Mouse (Mus musculus) limb, embryonic 11.5 days (tissue): Measurements from ENCODE around the gene Dcpp2. TPM values are rescaled to one million over a fixed set of nuclear protein-coding genes. Genes with fewer than 3 reads are reported as not detected.
"Not testable (repeated sequence)": the region's sequence is repeated elsewhere in the genome, so short reads cannot be mapped to it uniquely, and the experiment has no call there.

Experiments used
- ATAC-seq: fragments of 200-750 bp; cut with Nextera tagmentation; 2 replicates; pipeline ENCODE4 v1.8.0; 2017; ENCODE audit warnings: low read depth; ENCODE audit not compliant: insufficient number of reproducible peaks, low FRiP score, low TSS enrichment
- DNase-seq: peaks from one replicate; pipeline ENCODE4 v3.0.0-alpha.2; 2015; ENCODE audit warnings: low spot score
- H3K27ac ChIP-seq: fragments of 300-500 bp; sonication (generic); replicated peaks from 2 replicates; pipeline ENCODE4 v1.5.1; 2014; ENCODE audit warnings: low read depth, mild to moderate bottlenecking, low read length
- H3K27me3 ChIP-seq: fragments of 300-500 bp; sonication (generic); 2 replicates; pipeline ENCODE4 v1.6.1; 2014; ENCODE audit warnings: mild to moderate bottlenecking, low read length, mixed read lengths; ENCODE audit not compliant: control insufficient read depth, insufficient read depth
- H3K36me3 ChIP-seq: fragments of 300-500 bp; sonication (generic); 2 replicates; pipeline ENCODE4 v1.6.1; 2014; ENCODE audit warnings: mild to moderate bottlenecking, low read length, moderate library complexity, mixed read lengths; ENCODE audit not compliant: control insufficient read depth, insufficient read depth
- H3K4me1 ChIP-seq: fragments of 300-500 bp; sonication (generic); 2 replicates; pipeline ENCODE4 v1.6.1; 2014; ENCODE audit warnings: low read length, mixed read lengths; ENCODE audit not compliant: control insufficient read depth, insufficient read depth
- H3K4me2 ChIP-seq: fragments of 300-500 bp; sonication (generic); 2 replicates; pipeline ENCODE4 v1.6.1; 2014; ENCODE audit warnings: low read depth, mild to moderate bottlenecking, moderate library complexity; ENCODE audit not compliant: severe bottlenecking
- H3K4me3 ChIP-seq: fragments of 300-500 bp; sonication (generic); 2 replicates; pipeline ENCODE4 v1.5.1; 2014; ENCODE audit warnings: low read depth, low read length
- H3K9ac ChIP-seq: fragments of 300-500 bp; sonication (generic); 2 replicates; pipeline ENCODE4 v1.6.1; 2014; ENCODE audit warnings: mild to moderate bottlenecking, low read length
- H3K9me3 ChIP-seq: fragments of 300-500 bp; sonication (generic); 2 replicates; pipeline ENCODE4 v1.6.1; 2016; ENCODE audit warnings: low read length; ENCODE audit not compliant: control insufficient read depth
- WGBS: fragments of 180-500 bp; shearing (Covaris S2); extraction: QIAGEN DNeasy Blood & Tissue Kit; methylation state at CpG from one replicate; pipeline ENCODE4 v1.1.7; 2014; 5-methylcytosine and 5-hydroxymethylcytosine counted together
- polyA plus RNA-seq: library from polyadenylated mRNA; unstranded; fragments of >200 nt; fragmentation: Nextera tagmentation; extraction: Ambion mirVana; gene quantifications from 2 replicates; pipeline ENCODE4 v1.2.1, GENCODE M21; 2014

The Dcpp2 gene
- polyA plus RNA-seq, 1 experiment from 2014 or later = not detected

DNA sequence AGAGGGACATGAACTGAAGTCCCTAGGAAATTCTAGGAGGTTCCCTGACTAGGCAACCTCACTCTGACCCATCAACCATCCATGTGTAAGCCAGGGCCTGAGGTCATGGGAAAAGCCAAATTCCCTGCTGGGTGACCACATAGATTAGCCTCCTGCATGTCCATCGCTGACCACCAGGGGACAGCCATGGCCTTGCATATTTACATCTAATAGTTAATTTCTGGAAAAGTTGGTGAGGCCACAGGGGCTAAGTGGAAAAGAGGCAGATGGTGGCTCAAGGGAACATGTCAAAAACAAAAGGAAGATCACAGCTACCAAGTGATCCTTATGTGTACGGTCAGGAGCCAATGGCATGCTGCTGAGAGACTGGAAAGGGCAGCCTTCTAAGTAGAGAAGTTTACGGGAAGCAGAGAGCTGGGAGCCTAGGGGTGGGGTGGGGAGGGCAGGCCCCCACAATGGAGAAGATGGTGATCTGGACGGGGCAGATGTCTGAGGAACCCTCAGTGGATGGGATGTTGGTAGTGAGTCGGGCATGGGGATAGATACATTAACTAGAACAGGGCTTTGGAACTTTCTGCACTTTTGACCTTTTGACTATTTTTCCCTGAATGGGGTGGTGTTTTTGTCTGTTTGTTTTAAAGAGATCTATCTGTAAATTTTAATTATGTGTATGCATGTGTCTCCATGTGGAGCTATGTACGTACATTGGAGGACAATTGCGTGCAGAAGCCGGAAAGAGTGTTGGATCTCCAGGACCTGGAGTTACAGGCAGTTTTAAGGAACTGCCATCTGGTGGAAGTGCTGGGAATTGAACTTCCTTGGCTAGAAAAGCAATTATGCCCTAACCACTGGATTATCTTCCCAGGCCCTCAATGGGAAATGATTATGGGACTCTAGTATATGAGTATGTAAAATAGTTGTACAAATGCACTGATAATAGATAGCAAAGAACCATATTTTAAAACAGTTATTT lies 6.5 kb upstream of the Dcpp2 start:
- Histone ChIP-seq H3K9me3 (no peaks in the 10 kb centered on the region), H3K27ac (no peak overlapping the region), H3K4me2 (no peak overlapping the region), H3K27me3 (no peaks in the 10 kb centered on the region), H3K4me3 (no peak overlapping the region), H3K36me3 (no peaks in the 10 kb centered on the region), H3K9ac (no peak overlapping the region), H3K4me1 (no peaks in the 10 kb centered on the region)
- 51% methylated on average over 8 of the region's 8 CpGs for WGBS
- peak; percentile 66 for DNase-seq
- ATAC-seq = no peak

DNA sequence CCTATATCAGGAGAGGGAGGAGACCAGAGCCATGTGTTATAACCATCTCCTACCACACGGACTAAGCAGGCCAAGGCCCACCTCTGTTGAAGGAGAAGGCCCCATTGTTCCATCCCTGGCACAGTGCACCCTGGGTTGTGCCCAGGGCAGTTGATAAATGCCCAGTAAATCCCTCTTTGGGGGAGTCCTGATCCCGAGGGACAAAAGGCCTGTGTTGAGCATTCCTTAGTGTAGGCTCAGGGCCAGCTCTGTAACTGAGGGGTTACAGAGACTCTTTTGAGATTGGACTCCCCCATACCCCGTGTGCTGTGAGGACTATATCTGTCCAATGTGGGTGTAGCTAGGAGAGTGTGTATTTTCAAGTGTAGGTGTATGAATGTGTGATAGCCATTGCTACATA lies 3.9 kb upstream of the Dcpp2 start:
- Histone ChIP-seq H3K4me1 (no peaks in the 10 kb centered on the region), H3K4me2 (no peak overlapping the region), H3K36me3 (no peaks in the 10 kb centered on the region), H3K27me3 (no peaks in the 10 kb centered on the region), H3K9me3 (no peaks in the 10 kb centered on the region), H3K27ac (no peak overlapping the region), H3K9ac (no peak overlapping the region), H3K4me3 (no peak overlapping the region)
- no peak for DNase-seq
- no peak for ATAC-seq
- WGBS = 72% methylated on average over 3 of the region's 3 CpGs

DNA sequence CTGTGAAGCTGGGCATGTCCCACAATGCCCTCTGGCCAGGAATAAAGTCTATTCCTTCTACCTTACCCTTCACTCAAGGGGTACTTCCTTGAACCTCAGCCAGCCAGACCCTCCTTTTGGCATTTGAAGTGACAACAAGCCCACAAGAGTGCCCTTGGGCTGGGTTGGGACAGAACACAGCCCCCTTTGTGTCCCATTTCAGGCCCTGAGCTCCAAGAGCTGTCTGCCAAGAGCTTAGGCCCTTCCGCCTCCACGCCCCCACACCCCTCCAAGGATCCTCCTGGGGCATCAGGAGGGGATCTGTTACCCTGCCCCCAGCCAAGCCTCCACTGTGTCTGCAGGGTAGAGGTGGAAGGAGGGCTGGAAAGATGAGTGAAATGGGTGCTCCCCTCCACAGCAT lies 3.5 kb upstream of the Dcpp2 start:
- DNase-seq (no peak), ATAC-seq (no peak)
- Histone ChIP-seq H3K9me3 (no peaks in the 10 kb centered on the region), H3K27ac (no peak overlapping the region), H3K4me2 (no peak overlapping the region), H3K4me3 (no peak overlapping the region), H3K36me3 (no peaks in the 10 kb centered on the region), H3K4me1 (no peaks in the 10 kb centered on the region), H3K9ac (no peak overlapping the region), H3K27me3 (no peaks in the 10 kb centered on the region)
- WGBS = 94% methylated on average over 2 of the region's 2 CpGs

DNA sequence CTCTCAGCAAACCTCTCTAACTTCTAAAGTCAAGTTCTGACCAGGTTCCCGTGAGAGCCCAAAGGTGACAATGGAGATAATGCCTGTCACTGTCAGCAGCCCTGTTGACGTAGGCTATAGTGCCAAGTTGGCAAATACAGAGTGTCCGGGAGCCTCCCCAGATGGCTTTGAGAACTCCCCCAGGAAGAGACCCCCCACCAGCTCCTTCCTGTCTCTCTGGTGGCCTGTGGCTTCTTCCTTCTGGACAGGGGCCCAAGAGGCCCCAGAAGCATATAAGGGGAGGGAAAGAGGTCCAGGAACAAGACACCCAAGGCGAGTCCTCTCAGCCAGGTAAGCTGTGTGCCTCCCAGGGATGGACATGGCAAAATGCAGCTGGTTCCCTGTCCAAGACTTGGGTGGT lies 36.5 kb downstream of the Dcpp2 start, which contains the start of gene Dcpp3:
Gene Dcpp3 (plus strand): TSS at position 301 of the 400 bp plus-strand sequence.
- H3K4me3 ChIP-seq, H3K9me3 ChIP-seq, ATAC-seq, H3K9ac ChIP-seq, H3K4me2 ChIP-seq, H3K27me3 ChIP-seq, H3K36me3 ChIP-seq, DNase-seq, H3K27ac ChIP-seq, H3K4me1 ChIP-seq: not testable (repeated sequence)
- 85% methylated on average over 4 of the region's 4 CpGs for WGBS

DNA sequence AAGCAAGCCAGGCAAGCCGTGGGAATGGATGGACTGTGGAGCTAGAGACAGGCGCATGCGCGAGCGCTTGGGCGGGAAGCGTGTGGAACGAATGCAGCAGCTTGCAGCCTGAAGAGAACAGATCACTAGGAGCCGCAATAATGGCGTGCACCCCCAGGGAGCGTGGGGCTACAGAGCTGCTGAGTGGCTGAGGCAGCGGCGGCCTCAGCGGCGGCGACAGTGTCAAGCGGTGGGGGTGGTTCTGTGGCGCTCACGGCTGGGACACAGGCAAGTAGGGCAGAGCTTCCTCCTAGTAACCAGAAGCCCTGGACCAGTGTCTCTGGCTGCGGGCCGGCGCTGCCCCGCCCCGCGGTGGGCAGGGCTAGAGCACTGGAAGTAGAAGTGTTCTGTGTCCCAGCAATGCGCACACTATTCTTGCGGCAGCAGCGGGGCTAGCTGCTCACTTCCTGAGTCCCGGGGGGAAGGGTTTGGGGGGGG lies 43.9 kb downstream of the Dcpp2 start:
- Histone ChIP-seq H3K27ac (peak overlapping the region; percentile 93), H3K9me3 (no peaks in the 10 kb centered on the region), H3K4me3 (peak overlapping the region; percentile 53), H3K4me2 (peak overlapping the region; percentile 85), H3K4me1 (peaks cover 3% of the 10 kb centered on the region; the same call in 1 of the 2 replicates), H3K36me3 (no peaks in the 10 kb centered on the region), H3K27me3 (no peaks in the 10 kb centered on the region), H3K9ac (peak overlapping the region; percentile 76)
- peak; percentile 97 for ATAC-seq
- under 1% methylated on average over 29 of the region's 29 CpGs for WGBS
- DNase-seq = peak; percentile 93

DNA sequence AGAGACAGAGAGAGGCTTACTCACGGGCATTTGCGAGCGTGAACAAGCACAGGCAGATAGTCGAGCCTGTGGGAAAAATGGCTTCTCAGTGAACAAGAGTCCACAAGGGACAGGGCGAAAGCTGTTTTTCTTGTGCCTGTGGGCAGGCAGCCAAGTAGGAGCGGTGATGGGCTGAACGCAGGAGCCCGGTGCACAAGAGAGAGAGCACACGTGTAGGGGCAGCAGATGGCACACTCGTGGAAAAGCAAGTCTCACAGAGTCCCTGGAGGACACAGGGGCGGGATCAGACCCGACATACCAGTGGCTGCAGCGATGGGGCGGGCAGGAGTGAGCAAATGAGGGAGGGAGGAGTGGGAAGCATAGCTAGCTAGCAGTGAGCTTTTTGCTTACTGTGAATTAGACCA lies 44.4 kb downstream of the Dcpp2 start:
- Histone ChIP-seq H3K27me3 (no peaks in the 10 kb centered on the region), H3K9ac (peak overlapping the region; percentile 76), H3K36me3 (no peaks in the 10 kb centered on the region), H3K9me3 (no peaks in the 10 kb centered on the region), H3K27ac (peak overlapping the region; percentile 93), H3K4me2 (peak overlapping the region; percentile 85), H3K4me1 (peaks cover 3% of the 10 kb centered on the region; the same call in 1 of the 2 replicates), H3K4me3 (peak overlapping the region; percentile 53)
- DNase-seq (peak; percentile 74), ATAC-seq (peak; percentile 83)
- under 1% methylated on average over 14 of the region's 14 CpGs for WGBS

DNA sequence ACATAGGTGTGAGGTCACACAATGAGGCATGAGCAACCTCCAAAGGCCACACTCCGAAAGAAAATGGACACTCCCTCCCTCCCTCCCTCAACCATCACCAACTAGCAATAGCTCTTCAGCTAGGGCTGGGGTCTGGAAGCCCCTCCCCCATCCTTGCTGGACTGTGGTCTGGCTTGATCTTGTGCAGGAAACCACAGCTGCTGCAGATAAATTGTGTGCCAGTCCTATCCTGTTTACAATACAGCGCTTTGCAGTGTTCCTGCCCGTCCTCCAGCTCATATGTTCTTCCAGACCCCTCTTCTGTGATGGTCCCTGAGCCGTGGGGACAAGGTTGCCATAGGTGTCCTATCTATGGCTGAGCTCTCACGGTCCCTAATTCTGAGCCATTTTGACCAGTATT lies 50.5 kb downstream of the Dcpp2 start:
- Histone ChIP-seq H3K4me1 (no peaks in the 10 kb centered on the region), H3K9ac (no peak overlapping the region), H3K27ac (no peak overlapping the region), H3K4me3 (no peak overlapping the region), H3K4me2 (no peak overlapping the region), H3K9me3 (no peaks in the 10 kb centered on the region), H3K27me3 (no peaks in the 10 kb centered on the region), H3K36me3 (no peaks in the 10 kb centered on the region)
- ATAC-seq (no peak), DNase-seq (no peak)
- WGBS = 76% methylated on average over 5 of the region's 5 CpGs

DNA sequence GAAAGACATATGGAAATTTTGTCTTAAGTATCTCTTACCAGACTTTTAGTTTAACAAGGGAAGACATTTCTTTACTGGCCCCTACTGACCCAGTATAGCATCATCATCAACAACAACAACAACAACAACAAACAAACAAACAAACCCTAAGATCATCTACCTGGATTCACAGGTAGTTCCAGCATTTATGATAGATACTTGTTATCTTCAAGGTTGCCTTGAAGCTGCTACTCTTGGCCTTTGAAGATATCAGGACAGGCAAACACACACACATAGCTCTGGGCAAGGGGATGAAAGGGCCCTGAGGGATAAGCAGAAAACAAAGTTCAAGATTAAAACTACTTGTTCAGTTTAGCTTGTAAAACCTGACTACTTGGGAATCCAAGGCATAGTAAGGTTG lies 60.7 kb downstream of the Dcpp2 start, which contains the start of gene Sbp:
Gene Sbp (plus strand): TSS at position 301 of the 400 bp plus-strand sequence.
- no peaks in the 10 kb centered on the region for H3K9me3 ChIP-seq
- no peak within 1 kb of the TSS for H3K4me2 ChIP-seq
- DNase-seq (no peak), ATAC-seq (no peak)
- no peaks in the 10 kb centered on the region for H3K36me3 ChIP-seq
- H3K4me3 ChIP-seq = no peak within 1 kb of the TSS
- no peak within 1 kb of the TSS for H3K27ac ChIP-seq
- H3K4me1 ChIP-seq = no peaks in the 10 kb centered on the region
- H3K27me3 ChIP-seq = no peaks in the 10 kb centered on the region
- no peak within 1 kb of the TSS for H3K9ac ChIP-seq
